Mouse (Mus musculus) layer of hippocampus, postnatal 36 days (tissue): ENCODE results near the gene Psmd3. TPM values are rescaled to one million over a fixed set of nuclear protein-coding genes. Genes with fewer than 3 reads are reported as not detected.
A peak's percentile ranks its signal among the peaks of the same experiment; 100 is the strongest.
"Not testable (repeated sequence)": the region's sequence is repeated elsewhere in the genome, so short reads cannot be mapped to it uniquely, and the experiment has no call there.

Experiments
- DNase-seq, 2 experiments: peaks; one replicate each; pipeline ENCODE4 v3.0.0; 2022
- total RNA-seq, 2 experiments: library from RNA; stranded (reverse); gene quantifications; 2 replicates each; pipeline ENCODE4 v1.2.3; 2021

Gene Psmd3
- total RNA-seq, 2 experiments from 2014 or later, result 125 to 126 TPM

DNA sequence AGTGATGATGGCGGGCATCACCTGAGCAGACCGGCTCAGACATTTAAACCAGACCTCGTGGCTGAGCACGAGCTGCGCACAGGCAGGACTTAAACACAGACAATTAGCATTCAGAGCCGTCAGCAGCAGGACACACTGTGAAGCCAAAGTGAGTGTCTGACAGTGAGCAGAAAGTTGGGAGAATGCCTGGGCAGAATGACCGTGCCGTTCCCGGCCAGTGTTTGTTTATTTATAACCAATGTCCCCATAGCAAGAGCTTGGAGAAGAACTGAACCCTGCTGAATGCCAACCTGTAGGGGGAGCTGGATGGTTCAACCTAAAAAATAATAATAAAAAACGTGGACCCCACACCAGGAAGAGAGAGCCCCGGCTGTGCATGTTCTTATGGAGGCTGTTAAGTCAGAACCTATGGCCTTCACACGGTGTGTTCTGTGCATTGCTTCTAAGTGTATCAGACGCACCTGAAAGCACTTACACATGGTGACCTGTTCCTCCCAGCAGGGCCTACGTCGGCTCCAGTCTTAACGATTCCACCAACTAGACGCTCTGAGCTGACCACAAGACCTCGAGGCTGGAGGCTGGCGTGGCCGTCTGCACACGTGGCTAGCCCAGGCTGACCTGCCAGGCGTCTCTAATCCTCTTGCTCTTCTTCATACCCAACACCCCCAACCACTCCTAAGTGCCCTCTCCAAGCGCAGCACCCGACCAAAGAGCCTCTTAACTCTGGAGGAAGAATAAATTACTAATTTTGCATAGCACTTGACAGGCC is 39.3 kb downstream of the Psmd3 start:
- peak in 1 of 2 experiments; percentile 68 for DNase-seq

DNA sequence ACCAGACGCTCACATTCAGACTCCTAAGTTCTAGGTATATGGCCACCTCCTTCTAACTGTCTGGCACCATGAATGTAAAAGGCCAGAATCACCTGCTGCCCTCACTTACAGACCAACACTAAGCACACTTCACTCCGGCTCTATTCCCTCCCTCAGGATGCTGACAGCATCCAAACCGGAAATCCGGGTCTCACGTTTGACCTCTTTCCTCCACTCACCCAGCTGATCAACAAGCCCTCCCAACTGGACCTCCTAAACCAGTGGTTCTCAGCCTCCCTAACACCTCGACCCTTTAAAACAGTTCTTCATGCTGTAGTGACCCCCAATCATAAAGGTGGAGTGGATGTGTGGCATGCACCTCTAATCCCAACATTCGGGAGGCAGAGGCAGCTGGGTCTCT is 40.7 kb downstream of the Psmd3 start:
- DNase-seq, result no peak

GRCm38 (mm10) chr11:98725926-98726506 is 43.7 kb downstream of the Psmd3 start:
- no peak for DNase-seq

DNA sequence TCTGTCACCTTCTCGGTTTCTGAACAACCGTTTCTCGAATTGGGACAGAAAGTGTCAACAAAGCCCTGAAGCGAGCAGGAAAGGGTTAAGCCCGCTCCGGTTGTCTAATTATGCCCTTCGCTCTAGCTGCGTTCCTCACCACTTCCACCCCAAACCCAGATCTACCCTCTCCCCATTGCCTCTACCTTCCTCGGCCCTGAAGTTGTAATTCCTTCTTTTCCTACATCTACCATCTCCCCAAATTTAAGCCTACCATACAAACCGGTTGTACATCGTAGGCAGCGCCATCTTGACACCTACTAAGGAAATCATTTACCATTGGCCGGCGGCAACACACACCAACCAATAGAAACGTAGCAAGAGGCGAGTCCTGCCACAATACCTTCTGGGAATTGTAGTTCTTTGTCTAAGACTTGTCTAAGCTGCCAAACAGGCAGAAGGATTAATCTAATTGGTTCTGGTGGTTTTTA is 46.8 kb downstream of the Psmd3 start, which contains the start of gene Med24:
Gene Med24 (minus strand): TSS at position 317 of the 470 bp plus-strand sequence.
- peak; percentile 85 to 86 for DNase-seq

DNA sequence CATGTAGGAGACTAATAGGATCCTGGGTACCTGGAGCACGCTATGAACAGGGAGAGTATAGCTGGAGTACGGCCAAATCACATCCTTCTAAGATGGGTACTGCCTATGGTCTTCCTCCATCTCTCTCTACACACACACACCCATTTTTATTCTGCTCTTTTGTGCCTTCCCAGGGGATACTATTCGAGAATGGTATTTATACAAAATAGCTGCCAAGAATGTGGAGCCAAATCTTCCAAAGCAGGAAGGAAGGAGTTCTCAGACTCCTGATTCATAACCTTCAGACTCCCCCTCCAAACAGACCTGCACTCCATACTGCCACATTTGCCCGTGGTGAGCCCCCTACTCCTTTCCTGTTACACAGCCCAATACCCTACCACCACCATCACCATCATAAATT is 48.4 kb downstream of the Psmd3 start:
- DNase-seq, result no peak

- DNase-seq, result peak; percentile 72 to 80
These were observed 48.8 kb downstream of the Psmd3 start for GRCm38 (mm10) chr11:98731134-98731533.

DNA sequence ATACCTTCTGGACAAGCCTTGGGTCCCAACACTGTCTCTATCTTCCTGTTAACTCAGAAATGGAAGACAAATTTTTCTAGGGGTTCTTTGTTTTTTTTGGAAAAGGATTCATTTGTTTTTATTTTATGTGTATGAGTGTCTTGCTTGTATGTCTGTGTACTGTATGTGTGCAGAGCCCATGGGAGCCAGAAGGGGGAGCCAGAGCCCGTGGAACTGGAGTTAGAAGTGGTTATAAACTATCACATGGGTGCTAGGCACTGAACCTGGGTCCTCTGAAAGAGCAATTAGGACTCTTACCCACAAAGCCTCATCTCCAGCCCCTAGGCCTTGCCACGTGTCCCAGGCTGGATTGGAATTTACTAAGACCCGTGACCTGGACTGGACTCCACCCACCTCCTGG is 51.7 kb downstream of the Psmd3 start:
- DNase-seq, result no peak

GRCm38 (mm10) chr11:98735111-98735510 is 52.8 kb downstream of the Psmd3 start:
- DNase-seq, result no peak

DNA sequence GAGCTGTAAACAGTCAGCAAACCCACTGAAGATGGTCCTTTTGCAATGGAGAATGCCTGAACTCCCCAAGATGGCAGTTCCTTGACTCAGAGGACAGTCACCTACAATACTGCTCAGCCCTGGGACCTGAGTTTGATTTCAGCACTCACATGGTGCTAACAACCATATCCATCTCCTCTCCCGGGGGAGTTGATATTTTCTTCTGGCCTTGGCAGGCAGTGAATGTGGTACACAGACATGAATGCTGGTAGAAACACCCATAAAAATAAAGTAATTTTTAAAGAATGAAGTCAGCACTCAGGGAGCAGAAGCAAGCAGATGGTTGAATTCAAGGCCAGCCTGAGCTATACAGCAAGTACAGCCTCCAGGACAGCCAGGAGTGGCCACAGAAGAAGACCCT is 53.8 kb downstream of the Psmd3 start:
- no peak for DNase-seq

DNA sequence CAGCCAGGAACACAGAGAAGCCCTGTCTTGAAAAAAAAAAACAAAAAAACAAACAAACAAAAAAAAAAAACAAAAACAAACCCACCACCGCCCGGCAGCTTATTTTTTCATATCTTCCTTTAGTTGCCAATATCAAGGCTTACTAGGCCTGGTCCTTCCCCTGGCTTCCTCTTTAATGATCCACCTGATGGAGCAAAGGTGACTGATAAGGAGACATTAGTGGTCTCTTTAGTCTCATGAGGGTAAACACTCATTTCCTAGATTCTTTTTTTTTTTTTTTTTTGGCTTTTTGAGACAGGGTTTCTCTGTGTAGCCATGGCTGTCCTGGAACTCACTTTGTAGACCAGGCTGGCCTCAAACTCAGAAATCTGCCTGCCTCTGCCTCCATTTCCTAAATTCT is 54.9 kb downstream of the Psmd3 start:
- not testable (repeated sequence) for DNase-seq

DNA sequence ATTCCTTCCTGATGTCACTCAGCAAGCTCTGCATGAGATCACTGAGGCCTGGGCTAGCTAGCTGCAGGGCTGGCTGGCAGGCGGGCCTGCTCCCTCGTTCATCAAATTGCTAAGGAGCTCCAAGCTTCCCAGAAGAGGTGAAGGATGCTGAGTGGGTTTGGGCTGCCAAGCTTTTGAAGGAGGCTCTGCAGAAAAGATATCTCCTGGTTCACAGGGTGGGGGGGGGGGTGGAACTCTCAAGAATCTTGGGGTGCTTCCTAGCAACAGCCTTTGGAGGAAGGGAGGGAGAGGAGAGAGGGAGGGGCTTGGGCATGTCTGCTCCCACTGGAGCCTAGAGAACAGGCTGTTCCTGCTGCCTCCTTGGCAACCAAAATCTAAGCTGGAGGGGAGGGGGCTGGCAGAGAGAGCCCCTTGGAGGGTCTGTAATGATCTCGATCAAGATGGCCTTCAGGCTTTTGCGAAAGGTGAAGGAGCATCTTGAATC is 56.1 kb downstream of the Psmd3 start:
- DNase-seq, result no peak

DNA sequence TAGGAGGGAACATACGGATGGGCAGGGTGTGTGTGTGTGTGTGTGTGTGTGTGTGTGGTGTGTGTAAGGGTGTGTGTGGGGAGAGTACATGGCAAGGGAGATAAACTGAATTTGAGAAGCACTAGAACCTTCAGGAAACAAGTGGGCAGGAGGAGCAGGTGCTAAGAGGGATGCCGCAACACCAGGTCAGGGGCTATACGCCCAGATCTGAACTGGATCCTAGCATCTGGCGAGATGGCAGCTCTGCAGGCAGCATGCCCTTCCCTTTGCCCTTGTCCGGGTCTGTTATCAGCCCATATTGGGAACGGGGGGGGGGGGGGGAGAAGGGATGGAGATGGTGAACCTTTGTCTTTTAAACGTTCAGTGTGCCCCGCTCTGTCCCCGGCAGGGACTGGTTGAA is 56.6 kb downstream of the Psmd3 start:
- no peak for DNase-seq

DNA sequence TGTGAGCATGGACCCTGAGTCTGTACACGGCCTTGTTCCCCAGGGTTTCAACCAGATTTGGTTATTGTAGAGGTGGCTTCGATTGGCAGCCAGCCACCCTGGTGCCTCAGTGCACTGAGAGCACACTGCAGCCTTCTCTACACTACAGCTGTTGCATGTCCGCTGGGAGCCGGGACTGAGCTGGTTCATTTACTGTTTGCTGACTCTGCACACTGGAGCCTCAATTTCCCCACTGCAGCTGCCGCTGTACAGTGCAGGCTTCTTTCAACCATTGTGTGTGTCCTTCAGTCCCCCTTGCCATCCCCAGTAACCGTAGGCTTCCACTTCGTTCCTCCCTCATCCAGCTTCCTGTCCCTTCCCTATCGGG is 57.7 kb downstream of the Psmd3 start:
- DNase-seq, result no peak

- peak in 1 of 2 experiments; percentile 79 for DNase-seq
These were observed 58.2 kb downstream of the Psmd3 start, which contains the start of gene Thra for GRCm38 (mm10) chr11:98740393-98741050. Gene Thra (plus strand): TSS chr11:98740638.

DNA sequence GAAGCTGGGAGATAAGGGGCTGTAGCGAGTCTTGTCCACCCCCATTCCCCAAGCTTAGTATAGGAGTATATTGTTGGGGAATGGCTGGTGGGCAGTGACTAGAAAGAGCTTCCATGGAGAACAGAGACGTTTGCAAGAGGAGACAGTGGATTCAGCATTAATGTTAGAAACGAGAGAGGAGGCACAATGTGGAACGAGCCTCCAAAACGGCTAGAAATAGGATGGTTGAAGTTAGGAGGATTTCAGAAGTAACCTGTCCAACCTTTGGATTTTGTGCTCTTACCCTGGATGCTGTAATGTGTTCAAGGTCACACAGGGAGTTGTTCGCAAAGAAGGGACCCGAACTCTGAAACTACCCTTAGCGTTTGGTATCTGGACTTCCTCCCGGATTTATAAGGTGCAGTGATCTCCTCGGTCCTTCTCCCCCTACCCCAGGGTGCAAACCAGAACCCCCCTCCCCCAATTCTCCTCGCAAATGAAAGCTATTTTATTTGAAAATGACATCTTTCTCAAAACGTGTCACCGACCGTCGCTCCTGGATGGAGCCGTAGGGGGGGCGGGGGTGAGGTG is 58.8 kb downstream of the Psmd3 start:
- DNase-seq, result no peak

- peak in 1 of 2 experiments; percentile 81 for DNase-seq
These were observed 59.5 kb downstream of the Psmd3 start for GRCm38 (mm10) chr11:98741622-98742396.

DNA sequence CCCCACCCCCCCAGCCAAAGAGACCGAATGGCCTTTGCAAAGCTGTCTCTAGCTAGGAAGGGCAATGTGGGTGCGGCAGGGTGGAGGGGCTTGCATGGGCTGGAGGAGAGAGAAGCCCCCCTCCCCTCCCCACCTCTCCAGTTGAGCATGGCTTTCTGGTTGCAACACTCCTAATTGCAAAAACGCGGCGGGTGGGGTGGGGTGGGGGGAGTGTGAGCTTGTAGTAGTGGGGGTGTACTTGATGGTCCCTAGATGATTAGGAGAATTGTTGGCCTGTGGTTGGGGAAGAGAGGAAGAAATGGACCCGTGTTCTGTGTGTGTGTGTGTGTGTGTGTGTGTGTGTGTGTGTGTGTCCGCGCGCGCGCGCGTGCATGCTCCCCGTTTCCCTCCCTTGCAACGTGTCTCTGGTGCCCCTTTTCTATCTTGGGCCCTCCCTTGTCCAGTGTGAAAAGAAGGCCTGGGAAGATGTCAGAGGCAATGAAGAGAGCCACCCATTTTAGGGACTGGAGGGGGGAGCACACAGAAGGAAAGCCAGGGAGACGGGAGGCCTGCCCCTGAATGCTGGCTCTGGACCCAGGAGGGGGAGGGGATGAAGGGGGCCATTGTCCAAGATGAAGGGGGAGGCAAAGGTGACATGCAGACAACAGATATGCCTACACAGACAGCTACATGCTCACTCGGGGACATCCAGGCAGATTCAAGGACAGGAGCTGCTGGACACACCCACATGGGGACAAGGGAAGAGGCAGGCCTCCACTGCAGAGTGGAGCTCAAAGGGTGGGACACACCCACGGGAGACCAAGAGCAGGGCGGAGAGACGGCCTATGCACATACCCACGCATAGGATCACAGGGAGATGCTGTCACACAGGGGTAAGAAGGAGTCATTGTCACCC is 60.3 kb downstream of the Psmd3 start:
- DNase-seq, result peak in 1 of 2 experiments; percentile 60

DNA sequence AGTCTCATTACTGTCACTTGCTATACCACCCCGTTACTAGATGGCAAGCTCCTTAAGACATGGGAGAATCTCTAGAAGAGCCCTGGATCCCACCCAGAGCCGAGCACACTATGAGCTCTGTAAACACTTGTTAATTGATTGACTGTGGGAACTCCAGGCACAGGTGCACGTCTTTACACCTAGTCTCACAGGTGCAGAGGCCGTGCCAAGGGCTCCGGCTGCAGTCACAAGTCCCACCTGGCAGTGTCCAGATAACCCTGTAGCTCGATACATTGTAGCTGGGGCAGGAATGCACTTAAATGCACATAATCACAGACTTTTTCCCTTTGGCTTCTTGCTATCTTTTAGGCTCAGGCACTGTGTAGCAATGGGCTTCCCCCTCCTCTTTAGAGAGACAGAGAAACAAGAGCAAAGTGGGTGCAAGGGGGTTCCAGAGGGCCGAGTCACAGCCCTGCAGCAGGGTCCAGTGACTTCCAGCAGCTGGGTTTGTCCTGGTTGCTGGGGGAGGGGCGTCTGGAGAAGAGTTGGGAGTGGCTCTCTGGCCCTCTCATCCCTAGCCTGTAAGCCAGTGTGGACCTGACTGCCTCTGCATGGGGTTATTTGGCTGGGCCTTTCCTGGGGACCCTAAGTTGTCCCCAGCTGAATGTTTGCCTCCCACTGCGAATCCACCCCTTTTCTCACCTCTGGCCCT is 61.4 kb downstream of the Psmd3 start:
- DNase-seq, result no peak

DNA sequence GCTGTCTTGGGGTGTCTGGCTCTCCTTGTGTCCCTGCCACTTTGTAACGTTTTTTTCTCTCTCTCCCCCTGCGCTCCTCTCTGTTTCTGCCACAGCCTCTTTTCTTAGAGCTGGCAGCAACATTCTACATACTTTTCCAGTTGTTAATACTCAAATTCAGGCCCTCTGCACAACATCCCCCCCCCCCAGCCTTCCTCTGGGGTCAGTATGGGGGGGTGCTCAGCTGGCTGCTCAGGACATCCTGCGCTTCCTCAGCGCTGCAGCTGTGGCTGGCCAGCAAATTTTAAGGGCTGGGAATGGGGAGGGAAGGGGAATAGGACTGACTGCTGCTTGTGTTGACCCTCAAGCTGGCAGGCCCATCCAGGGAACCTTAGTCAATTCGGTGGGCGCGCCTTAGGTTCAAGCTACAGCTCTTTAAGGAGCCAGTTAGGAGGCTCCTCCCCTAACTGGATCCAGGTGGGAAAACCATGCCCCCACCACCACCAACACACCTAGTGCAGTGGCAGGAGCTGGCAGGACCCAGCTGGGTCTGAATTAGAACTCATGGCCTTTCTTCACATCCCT is 62.2 kb downstream of the Psmd3 start:
- DNase-seq, result no peak
